Mouse (Mus musculus): ENCODE measurements around the gene Panx1. TPM values are rescaled to one million over a fixed set of nuclear protein-coding genes. Genes with fewer than 3 reads are reported as not detected.
A peak's percentile ranks its signal among the peaks of the same experiment; 100 is the strongest.

Gene Panx1
- polyA plus RNA-seq, 1 experiment from 2014 or later: 118 TPM

DNA sequence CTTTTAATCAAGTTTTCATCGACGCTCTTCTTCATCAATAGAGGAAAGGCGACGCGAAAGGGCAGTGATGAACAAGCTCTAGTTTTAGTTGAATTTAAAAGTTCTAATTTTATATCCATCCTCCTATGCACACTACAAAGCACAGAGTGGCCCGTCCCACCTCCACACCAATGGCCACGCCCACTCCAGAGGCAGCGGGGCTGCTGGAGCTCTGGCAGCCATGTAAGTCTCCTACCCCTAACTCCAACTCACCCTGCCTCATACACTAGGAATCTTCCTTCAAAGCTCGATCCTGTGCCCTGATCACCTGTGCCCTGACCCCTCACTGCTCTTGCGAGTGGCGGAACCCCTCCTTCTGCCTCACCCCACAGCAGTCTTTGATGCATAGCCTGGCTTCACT, 3.7 kb downstream of the Panx1 start:
- peaks cover 9% of the 10 kb centered on the region; the same call in 1 of the 2 replicates for H3K4me1 ChIP-seq (ENCODE audit: control insufficient read depth, insufficient read depth, low read length)
- H3K27me3 ChIP-seq (ENCODE audit: control insufficient read depth, insufficient read depth, low read length): no peaks in the 10 kb centered on the region
- H3K36me3 ChIP-seq (ENCODE audit: control insufficient read depth, insufficient read depth, low read length): no peaks in the 10 kb centered on the region
- DNase-seq (ENCODE audit: low spot score) (no peak), ATAC-seq (ENCODE audit: insufficient read depth, low FRiP score, low TSS enrichment) (no peak)
- no peaks in the 10 kb centered on the region for H3K9me3 ChIP-seq (ENCODE audit: control insufficient read depth, low read length)
- H3K4me3 ChIP-seq (ENCODE audit: low read depth, low read length): no peak overlapping the region
- H3K9ac ChIP-seq (ENCODE audit: low read length): no peak overlapping the region
- H3K27ac ChIP-seq (ENCODE audit: low read depth, low read length): no peak overlapping the region
- 89% methylated on average over 11 of the region's 11 CpGs for WGBS
- H3K4me2 ChIP-seq (ENCODE audit: low read depth): no peak overlapping the region

GRCm38 (mm10) chr9:15039848-15040247, 5.4 kb downstream of the Panx1 start:
- no peak overlapping the region for H3K27ac ChIP-seq (ENCODE audit: low read depth, low read length)
- H3K4me1 ChIP-seq (ENCODE audit: control insufficient read depth, insufficient read depth, low read length): peaks cover 7% of the 10 kb centered on the region; the same call in 1 of the 2 replicates
- ATAC-seq (ENCODE audit: insufficient read depth, low FRiP score, low TSS enrichment): no peak
- no peaks in the 10 kb centered on the region for H3K9me3 ChIP-seq (ENCODE audit: control insufficient read depth, low read length)
- WGBS: 93% methylated on average over 5 of the region's 5 CpGs
- no peak overlapping the region for H3K4me3 ChIP-seq (ENCODE audit: low read depth, low read length)
- H3K4me2 ChIP-seq (ENCODE audit: low read depth): no peak overlapping the region
- no peak overlapping the region for H3K9ac ChIP-seq (ENCODE audit: low read length)
- no peaks in the 10 kb centered on the region for H3K36me3 ChIP-seq (ENCODE audit: control insufficient read depth, insufficient read depth, low read length)
- H3K27me3 ChIP-seq (ENCODE audit: control insufficient read depth, insufficient read depth, low read length): no peaks in the 10 kb centered on the region
- no peak for DNase-seq (ENCODE audit: low spot score)

GRCm38 (mm10) chr9:15037704-15038103, 7.6 kb downstream of the Panx1 start:
- ATAC-seq (ENCODE audit: insufficient read depth, low FRiP score, low TSS enrichment): no peak
- WGBS: 56% methylated on average over 3 of the region's 3 CpGs

GRCm38 (mm10) chr9:15037237-15037636, 8.0 kb downstream of the Panx1 start:
- DNase-seq (ENCODE audit: low spot score): no peak
- no peak for ATAC-seq (ENCODE audit: insufficient read depth, low FRiP score, low TSS enrichment)
- no peaks in the 10 kb centered on the region for H3K4me1 ChIP-seq (ENCODE audit: control insufficient read depth, insufficient read depth, low read length)
- H3K27ac ChIP-seq (ENCODE audit: low read depth, low read length): 0 out of 2 replicates have a peak overlapping the region, but pooled peaks have one; percentile 23
- no peak overlapping the region for H3K4me2 ChIP-seq (ENCODE audit: low read depth)
- no peaks in the 10 kb centered on the region for H3K9me3 ChIP-seq (ENCODE audit: control insufficient read depth, low read length)
- no peak overlapping the region for H3K4me3 ChIP-seq (ENCODE audit: low read depth, low read length)
- no peaks in the 10 kb centered on the region for H3K36me3 ChIP-seq (ENCODE audit: control insufficient read depth, insufficient read depth, low read length)
- H3K27me3 ChIP-seq (ENCODE audit: control insufficient read depth, insufficient read depth, low read length): no peaks in the 10 kb centered on the region
- no peak overlapping the region for H3K9ac ChIP-seq (ENCODE audit: low read length)

More at GRCm38 (mm10) chr9:15037704-15038103, 7.6 kb downstream of the Panx1 start:
- Histone ChIP-seq H3K4me3 (ENCODE audit: low read depth, low read length) (no peak overlapping the region), H3K36me3 (ENCODE audit: control insufficient read depth, insufficient read depth, low read length) (no peaks in the 10 kb centered on the region), H3K4me2 (ENCODE audit: low read depth) (no peak overlapping the region), H3K27ac (ENCODE audit: low read depth, low read length) (no peak overlapping the region), H3K9me3 (ENCODE audit: control insufficient read depth, low read length) (no peaks in the 10 kb centered on the region), H3K9ac (ENCODE audit: low read length) (no peak overlapping the region), H3K4me1 (ENCODE audit: control insufficient read depth, insufficient read depth, low read length) (no peaks in the 10 kb centered on the region), H3K27me3 (ENCODE audit: control insufficient read depth, insufficient read depth, low read length) (no peaks in the 10 kb centered on the region)
- DNase-seq (ENCODE audit: low spot score): no peak

GRCm38 (mm10) chr9:15036807-15037206, 8.5 kb downstream of the Panx1 start:
- no peaks in the 10 kb centered on the region for H3K27me3 ChIP-seq (ENCODE audit: control insufficient read depth, insufficient read depth, low read length)
- no peaks in the 10 kb centered on the region for H3K36me3 ChIP-seq (ENCODE audit: control insufficient read depth, insufficient read depth, low read length)
- H3K27ac ChIP-seq (ENCODE audit: low read depth, low read length): 0 out of 2 replicates have a peak overlapping the region, but pooled peaks have one; percentile 23
- ATAC-seq (ENCODE audit: insufficient read depth, low FRiP score, low TSS enrichment): no peak
- H3K4me3 ChIP-seq (ENCODE audit: low read depth, low read length): no peak overlapping the region
- no peaks in the 10 kb centered on the region for H3K9me3 ChIP-seq (ENCODE audit: control insufficient read depth, low read length)
- no peaks in the 10 kb centered on the region for H3K4me1 ChIP-seq (ENCODE audit: control insufficient read depth, insufficient read depth, low read length)
- no peak overlapping the region for H3K4me2 ChIP-seq (ENCODE audit: low read depth)
- no peak for DNase-seq (ENCODE audit: low spot score)
- WGBS: 67% methylated on average over 4 of the region's 4 CpGs
- no peak overlapping the region for H3K9ac ChIP-seq (ENCODE audit: low read length)

DNA sequence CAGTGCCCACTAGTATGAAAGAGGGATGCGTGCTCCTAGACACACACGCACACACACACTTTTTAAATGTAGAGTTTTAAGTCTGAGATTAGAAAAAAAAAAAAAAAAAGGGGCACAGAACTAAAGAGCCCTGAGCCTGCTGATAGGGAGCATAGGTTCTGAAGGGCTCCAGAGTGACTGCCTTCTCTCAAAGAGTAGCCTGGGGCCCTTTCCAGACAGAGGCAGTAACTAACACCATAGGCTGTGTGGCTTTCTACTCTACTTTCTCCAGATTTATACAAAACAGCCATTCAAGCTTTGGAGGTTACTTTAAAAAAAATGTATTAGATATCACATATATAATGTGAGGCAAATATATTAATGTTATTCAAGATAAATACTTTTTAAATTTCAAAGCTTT, 8.9 kb downstream of the Panx1 start:
- Histone ChIP-seq H3K27me3 (ENCODE audit: control insufficient read depth, insufficient read depth, low read length) (no peaks in the 10 kb centered on the region), H3K27ac (ENCODE audit: low read depth, low read length) (no peak overlapping the region), H3K4me2 (ENCODE audit: low read depth) (no peak overlapping the region), H3K9ac (ENCODE audit: low read length) (no peak overlapping the region), H3K4me1 (ENCODE audit: control insufficient read depth, insufficient read depth, low read length) (no peaks in the 10 kb centered on the region), H3K9me3 (ENCODE audit: control insufficient read depth, low read length) (no peaks in the 10 kb centered on the region), H3K36me3 (ENCODE audit: control insufficient read depth, insufficient read depth, low read length) (no peaks in the 10 kb centered on the region), H3K4me3 (ENCODE audit: low read depth, low read length) (no peak overlapping the region)
- DNase-seq (ENCODE audit: low spot score) (no peak), ATAC-seq (ENCODE audit: insufficient read depth, low FRiP score, low TSS enrichment) (no peak)
- 96% methylated on average over 2 of the region's 2 CpGs for WGBS

GRCm38 (mm10) chr9:15035979-15036378, 9.3 kb downstream of the Panx1 start:
- Histone ChIP-seq H3K36me3 (ENCODE audit: control insufficient read depth, insufficient read depth, low read length) (no peaks in the 10 kb centered on the region), H3K9ac (ENCODE audit: low read length) (no peak overlapping the region), H3K9me3 (ENCODE audit: control insufficient read depth, low read length) (no peaks in the 10 kb centered on the region), H3K4me1 (ENCODE audit: control insufficient read depth, insufficient read depth, low read length) (no peaks in the 10 kb centered on the region), H3K4me3 (ENCODE audit: low read depth, low read length) (no peak overlapping the region), H3K27me3 (ENCODE audit: control insufficient read depth, insufficient read depth, low read length) (no peaks in the 10 kb centered on the region), H3K4me2 (ENCODE audit: low read depth) (no peak overlapping the region), H3K27ac (ENCODE audit: low read depth, low read length) (no peak overlapping the region)
- DNase-seq (ENCODE audit: low spot score) (no peak), ATAC-seq (ENCODE audit: insufficient read depth, low FRiP score, low TSS enrichment) (no peak)
- WGBS: 92% methylated on average over 7 of the region's 7 CpGs

DNA sequence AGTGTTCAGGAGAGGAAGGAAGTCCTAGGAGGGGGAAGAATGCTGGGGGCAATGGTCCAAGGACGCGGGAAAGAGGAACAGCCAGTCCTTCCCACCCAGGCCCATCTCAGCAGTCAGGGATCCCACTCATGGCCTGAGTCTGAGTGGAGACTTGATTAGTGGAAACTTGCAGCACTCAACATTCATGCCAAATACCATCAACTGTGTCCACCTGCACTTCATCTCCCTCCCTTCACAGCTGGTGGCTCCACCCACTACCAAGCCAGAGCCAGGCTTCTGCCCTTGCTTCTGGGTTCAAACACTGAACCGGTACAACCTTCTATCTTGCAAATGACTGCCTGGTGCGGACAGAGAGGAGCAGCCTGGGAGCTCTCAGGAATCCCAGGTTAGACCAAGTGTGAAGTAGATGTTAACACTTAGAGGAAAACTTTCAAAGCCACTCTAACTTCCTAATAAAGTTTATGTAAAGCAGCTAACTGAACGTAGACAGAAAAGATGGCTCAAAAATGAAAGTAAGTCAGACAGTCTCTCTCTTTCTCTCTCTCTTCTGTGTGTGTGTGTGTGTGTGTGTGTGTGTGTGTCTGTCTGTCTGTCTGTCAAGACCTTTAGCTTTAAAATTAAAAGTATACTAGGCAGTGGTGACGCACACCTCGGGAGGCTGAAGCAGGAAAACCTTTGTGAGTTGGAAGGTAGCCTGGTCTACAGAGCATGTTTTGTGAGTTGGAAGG, 10.6 kb downstream of the Panx1 start:
- Histone ChIP-seq H3K9me3 (ENCODE audit: control insufficient read depth, low read length) (no peaks in the 10 kb centered on the region), H3K36me3 (ENCODE audit: control insufficient read depth, insufficient read depth, low read length) (no peaks in the 10 kb centered on the region), H3K27me3 (ENCODE audit: control insufficient read depth, insufficient read depth, low read length) (no peaks in the 10 kb centered on the region), H3K4me1 (ENCODE audit: control insufficient read depth, insufficient read depth, low read length) (no peaks in the 10 kb centered on the region), H3K9ac (ENCODE audit: low read length) (no peak overlapping the region), H3K4me3 (ENCODE audit: low read depth, low read length) (no peak overlapping the region), H3K27ac (ENCODE audit: low read depth, low read length) (no peak overlapping the region), H3K4me2 (ENCODE audit: low read depth) (no peak overlapping the region)
- ATAC-seq (ENCODE audit: insufficient read depth, low FRiP score, low TSS enrichment): no peak
- no peak for DNase-seq (ENCODE audit: low spot score)
- WGBS: 88% methylated on average over 7 of the region's 7 CpGs

DNA sequence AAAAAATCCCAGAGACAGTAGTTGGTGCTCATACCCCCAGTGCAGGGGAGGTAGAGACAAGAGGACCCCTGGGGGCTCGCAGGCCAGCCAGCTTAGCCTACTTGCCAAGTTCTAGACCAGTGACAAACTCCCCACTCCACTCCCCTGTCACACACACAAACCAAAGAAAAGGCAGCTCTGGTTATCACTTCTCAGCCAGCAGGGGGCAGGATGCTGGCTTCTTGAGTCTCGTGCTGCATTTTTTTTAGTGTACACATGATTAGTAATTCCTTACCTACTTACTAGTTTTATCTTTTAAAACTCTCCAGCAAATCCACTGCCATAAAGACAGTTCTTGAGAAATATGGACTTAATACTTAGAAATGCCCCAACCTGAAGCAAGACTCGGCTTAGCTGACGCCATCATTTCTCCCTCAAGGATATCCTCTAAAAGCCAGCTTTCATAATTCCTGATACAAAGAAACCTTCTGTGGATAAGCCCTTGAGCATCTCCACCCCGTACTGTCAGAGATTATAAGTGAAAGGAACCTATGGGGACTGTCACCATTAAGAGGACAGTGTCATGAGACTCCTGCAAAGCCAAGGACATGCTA, 11.6 kb downstream of the Panx1 start:
- 76% methylated on average over 5 of the region's 5 CpGs for WGBS
- H3K27me3 ChIP-seq (ENCODE audit: control insufficient read depth, insufficient read depth, low read length): no peaks in the 10 kb centered on the region
- H3K4me3 ChIP-seq (ENCODE audit: low read depth, low read length): no peak overlapping the region
- ATAC-seq (ENCODE audit: insufficient read depth, low FRiP score, low TSS enrichment): no peak
- H3K4me2 ChIP-seq (ENCODE audit: low read depth): no peak overlapping the region
- peak; percentile 38 for DNase-seq (ENCODE audit: low spot score)
- H3K27ac ChIP-seq (ENCODE audit: low read depth, low read length): no peak overlapping the region
- H3K9me3 ChIP-seq (ENCODE audit: control insufficient read depth, low read length): no peaks in the 10 kb centered on the region
- H3K9ac ChIP-seq (ENCODE audit: low read length): no peak overlapping the region
- H3K4me1 ChIP-seq (ENCODE audit: control insufficient read depth, insufficient read depth, low read length): no peaks in the 10 kb centered on the region
- H3K36me3 ChIP-seq (ENCODE audit: control insufficient read depth, insufficient read depth, low read length): no peaks in the 10 kb centered on the region
